Mouse (Mus musculus): Measurements from ENCODE around the gene Tuft1. TPM values are rescaled to one million over a fixed set of nuclear protein-coding genes. Genes with fewer than 3 reads are reported as not detected.

The Tuft1 gene
- polyA plus RNA-seq, 1 experiment from 2014 or later = 5.6 TPM

- H3K4me1 ChIP-seq (ENCODE audit: control insufficient read depth, insufficient read depth, low read length) = no peaks in the 10 kb centered on the region
- no peak overlapping the region for H3K4me2 ChIP-seq (ENCODE audit: low read length)
- DNase-seq (no peak), ATAC-seq (ENCODE audit: low FRiP score, low TSS enrichment) (no peak)
- no peaks in the 10 kb centered on the region for H3K27me3 ChIP-seq (ENCODE audit: control insufficient read depth, insufficient read depth, low read length)
- H3K36me3 ChIP-seq (ENCODE audit: control insufficient read depth, insufficient read depth, low read length) = no peaks in the 10 kb centered on the region
- no peak overlapping the region for H3K4me3 ChIP-seq (replicated peaks; ENCODE audit: low read depth, low read length)
- no peak overlapping the region for H3K9ac ChIP-seq (replicated peaks; ENCODE audit: low read length)
- 51% methylated on average over 7 of the region's 7 CpGs for WGBS
- H3K27ac ChIP-seq (replicated peaks; ENCODE audit: low read depth, low read length) = no peak overlapping the region
- H3K9me3 ChIP-seq (ENCODE audit: control insufficient read depth, low read length) = no peaks in the 10 kb centered on the region
Measured at GRCm38 (mm10) chr3:94613258-94613878, 45.3 kb downstream of the Tuft1 start.

- no peaks in the 10 kb centered on the region for H3K4me1 ChIP-seq (ENCODE audit: control insufficient read depth, insufficient read depth, low read length)
- DNase-seq = no peak
- 86% methylated on average over 1 of the region's 1 CpGs for WGBS
- no peaks in the 10 kb centered on the region for H3K27me3 ChIP-seq (ENCODE audit: control insufficient read depth, insufficient read depth, low read length)
- no peaks in the 10 kb centered on the region for H3K9me3 ChIP-seq (ENCODE audit: control insufficient read depth, low read length)
- no peak overlapping the region for H3K27ac ChIP-seq (replicated peaks; ENCODE audit: low read depth, low read length)
- no peak overlapping the region for H3K4me2 ChIP-seq (ENCODE audit: low read length)
- H3K4me3 ChIP-seq (replicated peaks; ENCODE audit: low read depth, low read length) = no peak overlapping the region
- ATAC-seq (ENCODE audit: low FRiP score, low TSS enrichment) = no peak
- no peak overlapping the region for H3K9ac ChIP-seq (replicated peaks; ENCODE audit: low read length)
- H3K36me3 ChIP-seq (ENCODE audit: control insufficient read depth, insufficient read depth, low read length) = no peaks in the 10 kb centered on the region
Measured at GRCm38 (mm10) chr3:94612274-94612673, 46.4 kb downstream of the Tuft1 start.

- H3K36me3 ChIP-seq (ENCODE audit: control insufficient read depth, insufficient read depth, low read length) = no peaks in the 10 kb centered on the region
- H3K9ac ChIP-seq (replicated peaks; ENCODE audit: low read length) = no peak overlapping the region
- ATAC-seq (ENCODE audit: low FRiP score, low TSS enrichment) (no peak), DNase-seq (no peak)
- no peaks in the 10 kb centered on the region for H3K27me3 ChIP-seq (ENCODE audit: control insufficient read depth, insufficient read depth, low read length)
- 86% methylated on average over 5 of the region's 5 CpGs for WGBS
- no peak overlapping the region for H3K27ac ChIP-seq (replicated peaks; ENCODE audit: low read depth, low read length)
- no peak overlapping the region for H3K4me2 ChIP-seq (ENCODE audit: low read length)
- no peaks in the 10 kb centered on the region for H3K9me3 ChIP-seq (ENCODE audit: control insufficient read depth, low read length)
- H3K4me3 ChIP-seq (replicated peaks; ENCODE audit: low read depth, low read length) = no peak overlapping the region
- H3K4me1 ChIP-seq (ENCODE audit: control insufficient read depth, insufficient read depth, low read length) = no peaks in the 10 kb centered on the region
Measured at GRCm38 (mm10) chr3:94611834-94612233, 46.8 kb downstream of the Tuft1 start.

- Histone ChIP-seq H3K9me3 (ENCODE audit: control insufficient read depth, low read length) (no peaks in the 10 kb centered on the region), H3K36me3 (ENCODE audit: control insufficient read depth, insufficient read depth, low read length) (no peaks in the 10 kb centered on the region), H3K4me3 (replicated peaks; ENCODE audit: low read depth, low read length) (no peak overlapping the region), H3K4me2 (ENCODE audit: low read length) (no peak overlapping the region), H3K27ac (replicated peaks; ENCODE audit: low read depth, low read length) (no peak overlapping the region), H3K4me1 (ENCODE audit: control insufficient read depth, insufficient read depth, low read length) (no peaks in the 10 kb centered on the region), H3K27me3 (ENCODE audit: control insufficient read depth, insufficient read depth, low read length) (no peaks in the 10 kb centered on the region), H3K9ac (replicated peaks; ENCODE audit: low read length) (no peak overlapping the region)
- WGBS = 65% methylated on average over 4 of the region's 4 CpGs
- DNase-seq (no peak), ATAC-seq (ENCODE audit: low FRiP score, low TSS enrichment) (no peak)
Measured at GRCm38 (mm10) chr3:94611343-94611742, 47.3 kb downstream of the Tuft1 start.

GRCm38 (mm10) chr3:94610581-94610980 is 48.1 kb downstream of the Tuft1 start:
- no peaks in the 10 kb centered on the region for H3K27me3 ChIP-seq (ENCODE audit: control insufficient read depth, insufficient read depth, low read length)
- H3K4me1 ChIP-seq (ENCODE audit: control insufficient read depth, insufficient read depth, low read length) = no peaks in the 10 kb centered on the region
- H3K4me2 ChIP-seq (ENCODE audit: low read length) = no peak overlapping the region
- H3K9me3 ChIP-seq (ENCODE audit: control insufficient read depth, low read length) = no peaks in the 10 kb centered on the region
- no peaks in the 10 kb centered on the region for H3K36me3 ChIP-seq (ENCODE audit: control insufficient read depth, insufficient read depth, low read length)
- DNase-seq = no peak
- WGBS = 72% methylated on average over 2 of the region's 2 CpGs
- H3K9ac ChIP-seq (replicated peaks; ENCODE audit: low read length) = no peak overlapping the region
- no peak overlapping the region for H3K27ac ChIP-seq (replicated peaks; ENCODE audit: low read depth, low read length)
- H3K4me3 ChIP-seq (replicated peaks; ENCODE audit: low read depth, low read length) = no peak overlapping the region
- no peak for ATAC-seq (ENCODE audit: low FRiP score, low TSS enrichment)

- ATAC-seq (ENCODE audit: low FRiP score, low TSS enrichment) (no peak), DNase-seq (no peak)
- no peaks in the 10 kb centered on the region for H3K9me3 ChIP-seq (ENCODE audit: control insufficient read depth, low read length)
- H3K27ac ChIP-seq (replicated peaks; ENCODE audit: low read depth, low read length) = no peak overlapping the region
- no peak overlapping the region for H3K9ac ChIP-seq (replicated peaks; ENCODE audit: low read length)
- no peak overlapping the region for H3K4me3 ChIP-seq (replicated peaks; ENCODE audit: low read depth, low read length)
- no peaks in the 10 kb centered on the region for H3K27me3 ChIP-seq (ENCODE audit: control insufficient read depth, insufficient read depth, low read length)
- WGBS = 93% methylated on average over 3 of the region's 3 CpGs
- no peaks in the 10 kb centered on the region for H3K36me3 ChIP-seq (ENCODE audit: control insufficient read depth, insufficient read depth, low read length)
- H3K4me2 ChIP-seq (ENCODE audit: low read length) = no peak overlapping the region
- H3K4me1 ChIP-seq (ENCODE audit: control insufficient read depth, insufficient read depth, low read length) = no peaks in the 10 kb centered on the region
Measured at GRCm38 (mm10) chr3:94609621-94610020, 49.1 kb downstream of the Tuft1 start.

- Histone ChIP-seq H3K9ac (replicated peaks; ENCODE audit: low read length) (no peak overlapping the region), H3K4me1 (ENCODE audit: control insufficient read depth, insufficient read depth, low read length) (no peaks in the 10 kb centered on the region), H3K9me3 (ENCODE audit: control insufficient read depth, low read length) (no peaks in the 10 kb centered on the region), H3K27me3 (ENCODE audit: control insufficient read depth, insufficient read depth, low read length) (no peaks in the 10 kb centered on the region), H3K4me2 (ENCODE audit: low read length) (no peak overlapping the region), H3K27ac (replicated peaks; ENCODE audit: low read depth, low read length) (no peak overlapping the region), H3K4me3 (replicated peaks; ENCODE audit: low read depth, low read length) (no peak overlapping the region), H3K36me3 (ENCODE audit: control insufficient read depth, insufficient read depth, low read length) (no peaks in the 10 kb centered on the region)
- DNase-seq (peak; percentile 86), ATAC-seq (ENCODE audit: low FRiP score, low TSS enrichment) (no peak)
- WGBS = 3% methylated on average over 4 of the region's 4 CpGs
Measured at GRCm38 (mm10) chr3:94601959-94602358, 56.7 kb downstream of the Tuft1 start.

- DNase-seq (no peak), ATAC-seq (ENCODE audit: low FRiP score, low TSS enrichment) (no peak)
- Histone ChIP-seq H3K4me1 (ENCODE audit: control insufficient read depth, insufficient read depth, low read length) (no peaks in the 10 kb centered on the region), H3K9me3 (ENCODE audit: control insufficient read depth, low read length) (no peaks in the 10 kb centered on the region), H3K4me3 (replicated peaks; ENCODE audit: low read depth, low read length) (no peak overlapping the region), H3K36me3 (ENCODE audit: control insufficient read depth, insufficient read depth, low read length) (no peaks in the 10 kb centered on the region), H3K27ac (replicated peaks; ENCODE audit: low read depth, low read length) (no peak overlapping the region), H3K4me2 (ENCODE audit: low read length) (no peak overlapping the region), H3K27me3 (ENCODE audit: control insufficient read depth, insufficient read depth, low read length) (no peaks in the 10 kb centered on the region), H3K9ac (replicated peaks; ENCODE audit: low read length) (no peak overlapping the region)
- 89% methylated on average over 3 of the region's 3 CpGs for WGBS
Measured at GRCm38 (mm10) chr3:94597224-94597779, 61.4 kb downstream of the Tuft1 start.

- ATAC-seq (ENCODE audit: low FRiP score, low TSS enrichment) (no peak), DNase-seq (no peak)
- no peaks in the 10 kb centered on the region for H3K36me3 ChIP-seq (ENCODE audit: control insufficient read depth, insufficient read depth, low read length)
- WGBS = 96% methylated on average over 6 of the region's 6 CpGs
- no peak overlapping the region for H3K4me3 ChIP-seq (replicated peaks; ENCODE audit: low read depth, low read length)
- no peaks in the 10 kb centered on the region for H3K9me3 ChIP-seq (ENCODE audit: control insufficient read depth, low read length)
- no peaks in the 10 kb centered on the region for H3K27me3 ChIP-seq (ENCODE audit: control insufficient read depth, insufficient read depth, low read length)
- no peak overlapping the region for H3K27ac ChIP-seq (replicated peaks; ENCODE audit: low read depth, low read length)
- no peaks in the 10 kb centered on the region for H3K4me1 ChIP-seq (ENCODE audit: control insufficient read depth, insufficient read depth, low read length)
- no peak overlapping the region for H3K4me2 ChIP-seq (ENCODE audit: low read length)
- no peak overlapping the region for H3K9ac ChIP-seq (replicated peaks; ENCODE audit: low read length)
Measured at GRCm38 (mm10) chr3:94595871-94596287, 62.8 kb downstream of the Tuft1 start.
